Mouse (Mus musculus) right cerebral cortex, postnatal 10 days (tissue): Measurements from ENCODE around the gene Gm20388.

Experiments
- DNase-seq, 2 experiments: peaks; one replicate each; pipeline ENCODE4 v3.0.0; 2021; ENCODE audit warnings: low spot score in 2 of 2

Gm20388 gene

GRCm38 (mm10) chr8:120368814-120369649 is 458.4 kb downstream of the Gm20388 start:
- peak; percentile 90 for DNase-seq

- DNase-seq: peak; percentile 66
Observed at GRCm38 (mm10) chr8:120369956-120370355, 459.3 kb downstream of the Gm20388 start.

DNA sequence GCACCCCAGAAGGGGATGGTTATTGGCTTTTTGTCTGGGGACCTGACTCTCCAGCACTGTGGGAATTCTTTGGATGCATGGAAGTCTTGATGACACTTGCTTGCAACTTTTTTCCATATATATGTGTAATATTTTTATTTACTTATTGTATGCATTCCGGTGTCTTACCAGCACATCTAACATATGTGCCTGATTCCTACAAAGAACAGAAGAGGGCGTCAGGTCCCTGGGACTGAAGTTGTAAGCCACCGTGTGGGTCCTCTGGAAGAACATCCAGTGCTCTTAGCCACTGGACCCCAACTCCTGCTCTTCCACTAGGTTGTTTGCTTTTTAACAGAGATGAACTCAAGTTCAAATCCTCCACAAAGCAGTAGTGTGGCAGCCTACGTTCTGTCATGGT is 459.8 kb downstream of the Gm20388 start:
- DNase-seq: no peak

- DNase-seq: no peak
Observed at GRCm38 (mm10) chr8:120371146-120371545, 460.5 kb downstream of the Gm20388 start.

DNA sequence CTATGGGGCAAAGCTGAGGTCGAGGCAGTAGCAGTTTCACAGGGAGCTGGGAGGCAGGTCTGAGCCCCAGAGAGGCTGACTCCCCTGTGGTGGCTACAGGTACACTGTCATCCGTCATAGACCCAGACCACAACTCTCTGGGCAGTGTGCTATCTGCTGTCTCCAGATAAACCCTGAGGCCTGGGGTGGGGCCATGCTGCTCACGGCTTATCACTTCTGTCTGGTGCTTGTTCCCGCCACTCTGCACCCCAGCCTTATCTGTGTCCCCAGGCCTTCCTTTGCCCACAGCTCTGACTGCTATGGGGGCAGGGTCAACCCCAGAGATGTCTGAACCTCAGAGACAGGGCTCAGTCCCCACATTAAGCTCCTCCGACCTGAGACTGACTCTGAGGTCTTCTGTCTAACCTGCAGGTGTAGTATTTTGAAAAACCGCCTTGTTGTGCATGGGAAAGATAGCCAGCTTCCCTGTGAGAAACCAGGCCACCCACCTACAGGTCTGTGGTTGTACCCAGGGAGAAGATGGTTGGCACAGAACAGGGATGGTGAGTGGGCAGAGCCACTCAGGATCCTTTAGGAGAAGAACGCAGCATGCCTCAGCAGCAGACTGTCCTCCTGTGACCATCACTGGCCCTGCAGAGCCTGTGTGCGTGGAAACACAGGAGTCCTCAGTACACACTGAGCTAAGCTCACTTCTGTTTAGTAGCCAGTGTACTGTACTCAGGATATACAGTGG is 461.2 kb downstream of the Gm20388 start:
- DNase-seq: no peak

DNA sequence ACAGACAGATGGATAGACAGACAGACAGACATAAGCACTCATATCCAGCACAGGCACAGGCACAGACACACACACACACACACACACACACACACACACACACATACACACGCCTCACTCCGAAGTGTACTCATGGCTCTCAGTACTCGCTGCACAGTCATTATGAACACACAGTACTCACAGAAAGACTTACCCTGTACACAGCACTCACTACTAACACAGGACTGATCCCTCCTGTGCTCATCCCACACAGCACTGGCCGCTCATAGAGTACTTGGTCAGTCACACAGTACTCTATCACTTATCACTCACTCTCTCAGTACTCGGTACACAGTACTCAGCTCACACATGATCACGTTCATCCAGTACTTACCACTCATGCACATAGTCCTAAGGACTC is 462.0 kb downstream of the Gm20388 start:
- DNase-seq: no peak

- DNase-seq: no peak
Observed at GRCm38 (mm10) chr8:120373621-120374020, 463.0 kb downstream of the Gm20388 start.

GRCm38 (mm10) chr8:120374070-120374469 is 463.4 kb downstream of the Gm20388 start:
- no peak for DNase-seq

- no peak for DNase-seq
Observed at GRCm38 (mm10) chr8:120374514-120374913, 463.9 kb downstream of the Gm20388 start.

GRCm38 (mm10) chr8:120375170-120375569 is 464.5 kb downstream of the Gm20388 start:
- DNase-seq: no peak

DNA sequence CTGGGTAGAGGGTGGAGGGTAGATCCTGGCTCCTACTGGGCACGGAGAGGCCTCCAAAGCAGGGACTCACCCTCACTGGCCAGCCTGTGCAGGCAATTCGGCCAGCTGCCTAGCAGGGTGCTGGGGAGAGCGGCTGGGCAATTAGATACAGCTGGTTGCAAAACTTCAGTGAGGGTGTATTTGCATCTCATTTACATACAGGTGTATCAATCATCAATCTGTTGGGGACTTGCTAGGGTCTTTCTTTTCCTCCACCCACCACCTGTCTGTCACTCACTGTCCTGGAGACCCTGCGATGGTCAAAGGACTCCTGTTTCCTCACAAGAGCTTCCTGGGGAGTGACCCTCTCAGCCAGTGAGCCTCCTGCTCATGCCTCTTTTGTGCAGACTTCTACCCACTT is 465.6 kb downstream of the Gm20388 start:
- no peak for DNase-seq

DNA sequence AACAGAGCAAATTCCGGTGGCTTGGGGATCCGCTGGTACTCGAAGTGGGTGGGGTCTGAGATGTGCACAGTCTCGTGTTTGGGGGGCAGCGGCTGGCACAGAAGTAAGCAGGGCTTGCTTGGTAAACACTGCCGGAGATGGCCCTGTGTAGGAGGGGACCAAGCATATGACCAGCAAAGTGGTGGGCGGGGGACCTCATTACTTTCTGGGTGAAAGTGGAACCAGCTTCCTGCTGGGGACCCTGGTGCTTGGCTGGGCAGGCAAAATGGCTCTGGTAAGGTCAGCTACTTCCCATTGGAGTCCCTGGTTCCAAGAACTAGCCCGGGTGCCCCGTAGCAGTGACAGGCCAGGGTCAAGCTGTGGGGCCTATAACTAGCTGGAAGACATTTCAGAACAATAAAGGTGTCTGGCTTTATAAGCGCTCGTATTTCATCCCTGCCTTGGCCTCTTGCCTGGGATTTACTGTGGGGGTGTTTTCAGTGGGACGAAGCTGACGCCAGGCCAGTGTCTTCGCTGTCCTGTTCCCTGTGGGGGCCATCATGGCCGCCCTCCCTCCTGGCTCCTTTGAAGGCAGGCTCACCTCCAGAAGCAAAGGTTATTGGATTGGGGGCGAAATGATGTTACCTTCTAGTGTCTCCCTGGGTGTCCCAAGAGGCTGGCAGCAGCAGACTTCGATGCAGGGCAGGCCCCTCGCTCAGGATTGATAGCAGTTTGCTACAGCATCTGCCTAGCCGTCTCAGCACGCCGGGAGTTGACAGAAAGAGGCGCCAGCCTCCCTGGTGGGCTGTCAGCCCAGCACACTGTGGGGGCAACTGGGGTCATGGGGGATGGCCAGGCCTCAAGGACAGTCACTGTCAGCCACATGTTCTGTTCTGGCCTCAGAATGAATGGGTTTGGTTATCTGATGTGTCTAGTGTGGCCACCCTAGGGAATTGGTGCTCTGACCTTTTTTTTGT is 466.5 kb downstream of the Gm20388 start:
- DNase-seq: no peak

DNA sequence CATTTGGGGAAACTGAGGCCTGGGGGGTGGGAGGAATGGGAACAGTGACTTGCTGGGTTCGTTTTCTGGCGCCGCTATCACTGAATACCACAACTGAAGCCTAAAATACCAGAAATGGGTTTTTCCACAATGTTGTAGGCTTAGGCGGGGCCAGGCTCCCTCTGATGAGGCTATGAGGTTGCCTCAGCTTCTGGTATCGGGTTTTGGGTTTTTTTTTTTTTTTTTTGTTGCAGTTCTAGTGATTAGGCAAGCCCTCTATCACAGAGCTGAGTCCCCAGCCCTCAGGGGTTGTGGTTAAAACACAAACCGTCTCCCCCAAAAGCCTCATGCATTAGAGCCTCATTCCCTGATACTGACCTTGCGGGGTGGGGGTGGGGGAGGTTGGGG is 467.2 kb downstream of the Gm20388 start:
- DNase-seq: no peak

DNA sequence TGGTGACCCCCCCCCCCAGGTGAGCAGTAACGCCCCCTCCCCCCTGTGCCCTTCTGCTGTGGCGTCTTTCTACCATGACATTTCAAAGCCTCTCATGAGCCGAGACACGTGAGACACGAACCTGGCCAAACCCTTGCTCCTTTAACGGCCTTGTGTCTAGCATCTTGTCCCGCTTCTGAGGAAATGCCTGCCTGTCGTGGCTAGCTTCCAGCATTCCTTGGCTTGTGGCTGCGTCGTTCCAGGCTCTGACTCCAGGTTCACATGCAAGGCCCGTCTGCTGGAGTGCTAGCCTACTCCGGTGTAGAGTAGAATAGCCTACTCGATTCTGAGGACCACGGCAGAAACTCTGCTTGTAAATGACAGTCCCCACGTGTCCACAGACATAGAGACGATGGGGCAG is 467.7 kb downstream of the Gm20388 start:
- peak; percentile 51 to 64 for DNase-seq

- DNase-seq: no peak
Observed at GRCm38 (mm10) chr8:120379015-120379414, 468.4 kb downstream of the Gm20388 start.

DNA sequence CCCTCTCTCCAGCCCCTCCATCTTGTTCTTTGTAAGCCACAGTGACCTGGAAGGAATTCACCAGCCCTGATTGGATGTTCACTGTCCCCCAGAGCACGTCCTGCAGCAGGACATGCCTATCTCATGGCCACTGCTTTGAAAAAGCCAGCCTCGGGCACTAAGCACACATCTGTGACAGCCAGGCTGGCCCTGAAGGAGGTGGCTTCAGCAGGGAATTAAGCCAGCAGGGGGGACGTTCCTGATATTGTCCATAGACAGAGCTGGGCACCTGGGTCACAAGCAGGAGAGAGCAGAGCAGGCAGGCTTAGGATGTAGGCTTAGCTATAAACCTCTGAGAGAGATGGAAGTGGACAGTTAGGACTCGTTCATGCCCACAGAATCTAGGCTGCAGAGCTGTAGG is 471.2 kb downstream of the Gm20388 start:
- DNase-seq: no peak

- peak; percentile 96 for DNase-seq
Observed at GRCm38 (mm10) chr8:120382436-120383203, 472.0 kb downstream of the Gm20388 start.

DNA sequence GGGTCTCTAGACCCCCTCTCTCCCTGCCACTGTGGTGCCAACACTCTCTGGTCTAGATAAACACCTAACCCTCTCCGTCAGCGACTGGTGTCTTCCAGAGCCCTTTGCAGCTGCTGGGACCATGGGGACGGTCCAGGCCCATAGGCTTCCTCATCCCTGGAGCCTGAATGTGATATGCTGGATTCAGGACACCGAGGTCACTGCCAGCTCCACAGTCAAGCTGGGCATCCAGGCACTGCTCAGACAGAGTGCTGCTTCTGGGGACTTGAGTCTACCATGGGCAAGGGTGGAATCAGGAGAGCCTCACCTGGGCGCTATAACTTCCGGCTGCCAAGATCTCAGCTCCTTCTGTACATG is 472.5 kb downstream of the Gm20388 start:
- DNase-seq: no peak

- no peak for DNase-seq
Observed at GRCm38 (mm10) chr8:120383713-120384112, 473.1 kb downstream of the Gm20388 start.

DNA sequence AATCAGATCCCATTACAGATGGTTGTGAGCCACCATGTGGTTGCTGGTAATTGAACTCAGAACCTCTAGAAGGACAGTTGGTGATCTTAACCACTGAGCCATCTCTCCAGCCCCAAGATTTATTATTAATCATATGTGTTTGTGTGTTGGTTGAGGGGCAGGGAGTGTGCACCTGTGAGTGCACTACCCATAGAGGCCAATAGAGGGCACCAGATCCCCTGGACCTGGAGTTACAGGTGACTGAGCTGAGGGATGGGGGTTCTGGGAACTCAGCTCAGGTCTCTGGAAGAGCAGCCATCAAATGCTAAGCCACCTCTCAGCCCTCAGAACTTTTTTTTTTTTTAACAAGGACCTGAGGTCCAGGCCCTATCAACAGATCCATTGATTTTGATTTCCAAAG is 474.1 kb downstream of the Gm20388 start:
- no peak for DNase-seq

DNA sequence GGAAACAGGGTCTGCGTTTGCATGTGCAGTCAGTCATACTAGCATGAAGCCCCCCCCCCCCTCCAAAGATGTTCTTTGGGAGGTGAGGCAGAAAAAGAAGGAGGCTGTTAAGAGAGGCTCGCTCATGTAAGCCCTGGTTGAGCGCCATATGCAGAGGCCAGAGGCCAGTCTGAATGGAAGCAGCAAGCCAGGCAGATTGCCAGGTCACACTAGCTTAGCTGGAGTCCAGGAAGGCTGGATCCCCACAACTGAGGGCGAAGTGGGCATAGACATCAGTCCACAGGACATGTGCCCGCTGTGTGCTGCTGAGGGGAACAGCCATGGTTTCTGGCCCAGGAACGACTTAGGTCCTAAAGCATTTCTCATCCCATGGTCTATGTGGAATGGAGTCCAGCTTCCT is 477.6 kb downstream of the Gm20388 start:
- no peak for DNase-seq
